Mouse (Mus musculus) hindbrain, embryonic 16.5 days (tissue): ENCODE results near the gene Nupr1l. TPM values are rescaled to one million over a fixed set of nuclear protein-coding genes. Genes with fewer than 3 reads are reported as not detected.
"Not testable (repeated sequence)": the region's sequence is repeated elsewhere in the genome, so short reads cannot be mapped to it uniquely, and the experiment has no call there.

Source experiments
- ATAC-seq: fragments of 200-750 bp; cut with Nextera tagmentation; 2 replicates; pipeline ENCODE4 v1.8.0; 2017; ENCODE audit warnings: moderate TSS enrichment, moderate library complexity
- H3K27ac ChIP-seq: fragments of 300-500 bp; sonication (generic); 2 replicates; pipeline ENCODE4 v1.5.1; 2014; ENCODE audit warnings: low read depth, mild to moderate bottlenecking, control low read depth, low read length, moderate library complexity
- H3K27me3 ChIP-seq: fragments of 300-500 bp; sonication (generic); replicated peaks from 2 replicates; pipeline ENCODE4 v1.6.1; 2014; ENCODE audit warnings: low read length; ENCODE audit not compliant: control insufficient read depth, insufficient read depth
- H3K36me3 ChIP-seq: fragments of 300-500 bp; sonication (generic); 2 replicates; pipeline ENCODE4 v1.6.1; 2014; ENCODE audit warnings: mild to moderate bottlenecking, low read length, moderate library complexity, mixed read lengths; ENCODE audit not compliant: control insufficient read depth, insufficient read depth
- H3K4me1 ChIP-seq: fragments of 300-500 bp; sonication (generic); 2 replicates; pipeline ENCODE4 v1.6.1; 2014; ENCODE audit warnings: low read depth, low read length; ENCODE audit not compliant: control insufficient read depth, insufficient read depth
- H3K4me2 ChIP-seq: fragments of 300-500 bp; sonication (generic); 2 replicates; pipeline ENCODE4 v1.6.1; 2014; ENCODE audit warnings: mild to moderate bottlenecking, low read length, control low read depth, moderate library complexity
- H3K4me3 ChIP-seq: fragments of 300-500 bp; sonication (generic); 2 replicates; pipeline ENCODE4 v1.5.1; 2014; ENCODE audit warnings: mild to moderate bottlenecking, low read length, control low read depth, moderate library complexity
- H3K9ac ChIP-seq: fragments of 300-500 bp; sonication (generic); 2 replicates; pipeline ENCODE4 v1.6.1; 2014; ENCODE audit warnings: low read depth, mild to moderate bottlenecking, control low read depth, low read length, moderate library complexity
- H3K9me3 ChIP-seq: fragments of 300-500 bp; sonication (generic); 2 replicates; pipeline ENCODE4 v1.6.1; 2014; ENCODE audit warnings: mild to moderate bottlenecking, low read length, moderate library complexity; ENCODE audit not compliant: control insufficient read depth
- WGBS: fragments of 180-500 bp; shearing (Covaris S2); extraction: QIAGEN DNeasy Blood & Tissue Kit; methylation state at CpG from one replicate; pipeline ENCODE4 v1.1.7; 2014; 5-methylcytosine and 5-hydroxymethylcytosine counted together
- polyA plus RNA-seq: library from polyadenylated mRNA; unstranded; fragments of >200 nt; fragmentation: Nextera tagmentation; extraction: Ambion mirVana; gene quantifications from 2 replicates; pipeline ENCODE4 v1.2.1, GENCODE M21; 2015

The Nupr1l gene
- polyA plus RNA-seq, 1 experiment from 2014 or later: 4.5 TPM

- Histone ChIP-seq H3K4me2 (peak overlapping the region; percentile 83), H3K4me1 (peaks cover 2% of the 10 kb centered on the region; the same call in 1 of the 2 replicates), H3K9me3 (no peaks in the 10 kb centered on the region), H3K27me3 (no peaks in the 10 kb centered on the region), H3K4me3 (peak overlapping the region; percentile 61), H3K27ac (peak overlapping the region; percentile 93; the same call in 1 of the 2 replicates), H3K9ac (peak overlapping the region; percentile 81), H3K36me3 (no peaks in the 10 kb centered on the region)
- 67% methylated on average over 9 of the region's 9 CpGs for WGBS
- ATAC-seq: no peak
These were observed 807 bp downstream of the Nupr1l start for GRCm38 (mm10) chr5:129909147-129909546.

GRCm38 (mm10) chr5:129909591-129909990, 1.3 kb downstream of the Nupr1l start:
- Histone ChIP-seq H3K9me3 (no peaks in the 10 kb centered on the region), H3K36me3 (no peaks in the 10 kb centered on the region), H3K4me3 (no peak overlapping the region), H3K27me3 (no peaks in the 10 kb centered on the region), H3K9ac (no peak overlapping the region), H3K27ac (no peak overlapping the region), H3K4me1 (peaks cover 2% of the 10 kb centered on the region; the same call in 1 of the 2 replicates), H3K4me2 (no peak overlapping the region)
- 82% methylated on average over 7 of the region's 7 CpGs for WGBS
- no peak for ATAC-seq

- no peak overlapping the region for H3K4me3 ChIP-seq
- H3K27me3 ChIP-seq: no peaks in the 10 kb centered on the region
- no peak for ATAC-seq
- WGBS: 11% methylated on average over 2 of the region's 2 CpGs
- H3K9me3 ChIP-seq: no peaks in the 10 kb centered on the region
- no peaks in the 10 kb centered on the region for H3K36me3 ChIP-seq
- H3K4me2 ChIP-seq: no peak overlapping the region
- H3K9ac ChIP-seq: no peak overlapping the region
- no peak overlapping the region for H3K27ac ChIP-seq
- H3K4me1 ChIP-seq: 0 out of 2 replicates have a peak, but pooled peaks cover 1% of the 10 kb centered on the region
These were observed 5.7 kb downstream of the Nupr1l start for GRCm38 (mm10) chr5:129914024-129914423.

GRCm38 (mm10) chr5:129915491-129915890, 7.2 kb downstream of the Nupr1l start:
- H3K9ac ChIP-seq, ATAC-seq, H3K4me1 ChIP-seq, H3K4me2 ChIP-seq, H3K27ac ChIP-seq, H3K27me3 ChIP-seq, H3K9me3 ChIP-seq, H3K4me3 ChIP-seq, H3K36me3 ChIP-seq: not testable (repeated sequence)
- WGBS: 90% methylated on average over 11 of the region's 11 CpGs

GRCm38 (mm10) chr5:129918065-129918651, 9.8 kb downstream of the Nupr1l start:
- Histone ChIP-seq H3K27ac (no peak overlapping the region), H3K36me3 (no peaks in the 10 kb centered on the region), H3K27me3 (no peaks in the 10 kb centered on the region), H3K4me1 (no peaks in the 10 kb centered on the region), H3K9ac (no peak overlapping the region), H3K4me3 (no peak overlapping the region), H3K4me2 (no peak overlapping the region), H3K9me3 (no peaks in the 10 kb centered on the region)
- WGBS: 92% methylated on average over 24 of the region's 24 CpGs
- no peak for ATAC-seq

GRCm38 (mm10) chr5:129918752-129919151, 10.4 kb downstream of the Nupr1l start:
- no peaks in the 10 kb centered on the region for H3K4me1 ChIP-seq
- H3K4me3 ChIP-seq: no peak overlapping the region
- no peak overlapping the region for H3K9ac ChIP-seq
- no peak for ATAC-seq
- no peaks in the 10 kb centered on the region for H3K27me3 ChIP-seq
- 82% methylated on average over 9 of the region's 9 CpGs for WGBS
- H3K9me3 ChIP-seq: no peaks in the 10 kb centered on the region
- no peak overlapping the region for H3K4me2 ChIP-seq
- H3K27ac ChIP-seq: no peak overlapping the region
- H3K36me3 ChIP-seq: no peaks in the 10 kb centered on the region

- Histone ChIP-seq H3K9me3 (no peaks in the 10 kb centered on the region), H3K36me3 (no peaks in the 10 kb centered on the region), H3K4me3 (no peak overlapping the region), H3K27me3 (no peaks in the 10 kb centered on the region), H3K9ac (no peak overlapping the region), H3K4me2 (no peak overlapping the region), H3K27ac (no peak overlapping the region), H3K4me1 (no peaks in the 10 kb centered on the region)
- no peak for ATAC-seq
- WGBS: 72% methylated on average over 8 of the region's 8 CpGs
These were observed 11.0 kb downstream of the Nupr1l start for GRCm38 (mm10) chr5:129919320-129919719.

- Histone ChIP-seq H3K4me1 (no peaks in the 10 kb centered on the region), H3K9ac (no peak overlapping the region), H3K27me3 (no peaks in the 10 kb centered on the region), H3K27ac (no peak overlapping the region), H3K36me3 (no peaks in the 10 kb centered on the region), H3K9me3 (no peaks in the 10 kb centered on the region), H3K4me2 (no peak overlapping the region), H3K4me3 (no peak overlapping the region)
- WGBS: 93% methylated on average over 4 of the region's 4 CpGs
- ATAC-seq: no peak
These were observed 13.6 kb downstream of the Nupr1l start for GRCm38 (mm10) chr5:129921972-129922371.

- H3K9me3 ChIP-seq: no peaks in the 10 kb centered on the region
- H3K27ac ChIP-seq: no peak overlapping the region
- no peak overlapping the region for H3K4me3 ChIP-seq
- H3K27me3 ChIP-seq: no peaks in the 10 kb centered on the region
- H3K9ac ChIP-seq: no peak overlapping the region
- no peaks in the 10 kb centered on the region for H3K4me1 ChIP-seq
- no peaks in the 10 kb centered on the region for H3K36me3 ChIP-seq
- no peak overlapping the region for H3K4me2 ChIP-seq
- no peak for ATAC-seq
- 91% methylated on average over 8 of the region's 8 CpGs for WGBS
These were observed 16.6 kb downstream of the Nupr1l start for GRCm38 (mm10) chr5:129924820-129925452.
